Mouse (Mus musculus): ENCODE measurements around the gene Olfml2a.

- TF ChIP-seq CTCF (IDR thresholded peaks at IDR 0.05; ENCODE audit: low read depth, low read length), result no peak
- TF ChIP-seq GATA1 (IDR thresholded peaks at IDR 0.05; ENCODE audit: borderline replicate concordance, low read length), result no peak
- no peak for TF ChIP-seq GATA2 (IDR thresholded peaks at IDR 0.05; ENCODE audit: borderline replicate concordance, low read depth, low read length)
Measured at GRCm38 (mm10) chr2:39006149-39006730, 74.5 kb downstream of the Olfml2a start.

Data from G1E (cell line).